Mouse (Mus musculus): ENCODE data around the gene Nptx2. TPM values are rescaled to one million over a fixed set of nuclear protein-coding genes. Genes with fewer than 3 reads are reported as not detected.

The Nptx2 gene
- polyA plus RNA-seq (2016; fragmentation: Nextera tagmentation; extraction: Ambion mirVana): 0.24 and 0.40 TPM in 2 replicates

DNA sequence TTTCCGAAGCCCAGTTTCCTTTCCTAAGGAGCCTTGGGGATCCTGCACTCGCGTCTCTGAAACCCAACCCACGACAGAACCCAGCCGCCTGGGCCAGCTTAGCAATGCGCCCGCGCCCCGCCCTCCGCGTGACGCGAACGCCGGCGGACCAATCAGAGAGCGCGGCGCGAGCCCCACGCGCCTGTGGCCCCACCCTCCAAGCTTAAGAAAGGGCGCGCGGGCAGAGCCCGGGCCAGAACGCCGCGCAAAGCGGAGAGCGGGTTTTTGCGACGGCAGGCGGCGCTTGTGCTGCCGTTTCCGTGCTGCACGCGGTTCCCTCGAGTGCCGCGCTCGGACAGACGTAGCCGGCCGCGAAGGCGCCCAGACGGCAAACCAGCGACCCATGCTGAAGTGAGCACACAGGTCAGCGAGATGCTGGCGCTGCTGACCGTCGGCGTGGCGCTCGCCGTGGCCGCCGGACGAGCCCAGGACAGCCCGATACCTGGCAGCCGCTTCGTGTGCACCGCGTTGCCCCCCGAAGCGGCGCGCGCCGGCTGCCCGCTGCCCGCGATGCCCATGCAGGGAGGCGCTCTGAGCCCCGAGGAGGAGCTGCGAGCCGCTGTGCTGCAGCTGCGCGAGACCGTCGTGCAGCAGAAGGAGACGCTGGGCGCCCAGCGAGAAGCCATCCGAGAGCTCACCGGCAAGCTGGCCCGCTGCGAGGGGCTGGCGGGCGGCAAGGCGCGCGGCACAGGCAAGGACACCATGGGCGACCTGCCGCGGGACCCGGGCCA, at the start of gene Nptx2:
Gene Nptx2 (plus strand): TSS at position 250 of the 770 bp plus-strand sequence.
- peak within 1 kb of the TSS; percentile 55 for H3K4me2 ChIP-seq

DNA sequence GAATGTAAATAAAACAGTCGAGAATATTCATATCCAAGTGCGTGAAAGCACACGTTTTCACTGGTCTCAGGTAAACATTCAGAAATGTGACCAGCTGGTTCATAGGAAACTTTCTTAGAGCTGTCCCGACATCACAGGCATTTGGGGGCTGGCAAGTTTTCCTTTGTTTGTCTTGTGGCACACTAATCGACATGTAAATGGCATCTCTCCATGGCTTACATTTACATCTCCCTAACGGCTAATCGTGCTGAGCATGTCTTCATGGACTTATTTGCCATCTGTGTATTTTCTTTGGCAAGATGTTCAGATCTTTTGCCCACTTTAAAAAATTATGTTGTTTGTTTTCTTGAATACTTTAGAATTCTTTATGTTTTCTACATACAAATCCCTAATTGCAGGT, 49.2 kb upstream of the Nptx2 start:
- Histone ChIP-seq H3K4me3 (replicated peaks) (no peak overlapping the region), H3K36me3 (no peaks in the 10 kb centered on the region), H3K9ac (replicated peaks) (no peak overlapping the region), H3K4me1 (replicated peaks) (no peaks in the 10 kb centered on the region), H3K27ac (no peak overlapping the region), H3K27me3 (no peaks in the 10 kb centered on the region), H3K4me2 (no peak overlapping the region), H3K9me3 (no peaks in the 10 kb centered on the region)
- 90% methylated on average over 7 of the region's 7 CpGs for whole genome bisulfite sequencing
- no peak for ATAC-seq (ENCODE audit: insufficient number of reproducible peaks, insufficient read depth, low FRiP score, low TSS enrichment, low read depth)

More for the DNA sequence above, at the start of gene Nptx2:
- Histone ChIP-seq H3K9me3 (no peaks in the 10 kb centered on the region), H3K4me1 (replicated peaks) (peaks cover 31% of the 10 kb centered on the region), H3K27ac (no peak within 1 kb of the TSS), H3K9ac (replicated peaks) (no peak within 1 kb of the TSS), H3K36me3 (no peaks in the 10 kb centered on the region), H3K27me3 (peaks cover 82% of the 10 kb centered on the region), H3K4me3 (replicated peaks) (peak within 1 kb of the TSS; percentile 38)
- WGBS: 1% methylated on average over 99 of the region's 99 CpGs
- ATAC-seq (ENCODE audit: insufficient number of reproducible peaks, insufficient read depth, low FRiP score, low TSS enrichment, low read depth): peak; percentile 85

DNA sequence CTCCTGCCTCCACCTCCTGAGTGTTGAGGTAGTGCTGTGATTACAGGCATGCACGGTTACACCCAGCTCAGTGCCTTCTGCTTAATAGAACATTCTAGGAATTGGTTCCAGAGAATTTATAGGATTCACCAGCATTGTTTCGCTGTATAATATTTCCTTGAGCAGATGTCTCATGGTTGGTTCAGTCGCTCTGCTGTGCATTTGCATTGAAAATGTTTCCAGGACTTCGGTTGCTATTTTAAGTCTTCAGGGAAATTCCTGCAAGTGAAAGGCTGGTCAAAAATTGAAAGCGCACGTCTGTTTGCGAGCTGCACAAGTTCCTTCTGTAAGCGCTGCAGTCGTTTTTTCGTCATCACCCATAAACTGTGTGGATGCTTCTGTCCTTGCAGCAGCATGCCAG, 41.5 kb upstream of the Nptx2 start:
- no peak overlapping the region for H3K4me3 ChIP-seq (replicated peaks)
- H3K27me3 ChIP-seq: peaks cover 20% of the 10 kb centered on the region
- no peaks in the 10 kb centered on the region for H3K36me3 ChIP-seq
- no peaks in the 10 kb centered on the region for H3K9me3 ChIP-seq
- H3K4me1 ChIP-seq (replicated peaks): no peaks in the 10 kb centered on the region
- H3K27ac ChIP-seq: no peak overlapping the region
- ATAC-seq (ENCODE audit: insufficient number of reproducible peaks, insufficient read depth, low FRiP score, low TSS enrichment, low read depth): no peak
- no peak overlapping the region for H3K4me2 ChIP-seq
- 87% methylated on average over 10 of the region's 10 CpGs for WGBS
- H3K9ac ChIP-seq (replicated peaks): no peak overlapping the region

DNA sequence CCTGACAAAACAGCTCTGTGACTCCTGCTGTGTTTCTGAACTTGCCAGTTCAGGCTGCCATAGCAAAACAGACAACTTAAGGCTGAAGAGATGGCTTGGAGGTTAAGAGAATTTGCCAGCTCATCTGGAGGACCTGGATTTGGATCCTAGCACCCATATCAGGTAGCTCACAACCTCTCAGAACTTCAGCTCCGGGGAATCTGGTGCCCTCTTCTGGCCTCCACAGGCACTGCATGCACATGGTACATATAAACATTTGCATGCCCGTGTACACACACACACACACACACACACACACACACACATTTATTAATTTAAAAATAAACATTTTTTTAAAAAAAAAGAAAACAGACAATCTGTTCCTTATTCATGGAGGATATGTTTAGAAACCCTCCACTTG, 40.0 kb upstream of the Nptx2 start:
- Histone ChIP-seq H3K27ac (no peak overlapping the region), H3K4me3 (replicated peaks) (no peak overlapping the region), H3K36me3 (no peaks in the 10 kb centered on the region), H3K4me2 (no peak overlapping the region), H3K9me3 (no peaks in the 10 kb centered on the region), H3K4me1 (replicated peaks) (no peaks in the 10 kb centered on the region), H3K27me3 (peaks cover 20% of the 10 kb centered on the region), H3K9ac (replicated peaks) (no peak overlapping the region)
- no peak for ATAC-seq (ENCODE audit: insufficient number of reproducible peaks, insufficient read depth, low FRiP score, low TSS enrichment, low read depth)
- 95% methylated on average over 2 of the region's 2 CpGs for WGBS

DNA sequence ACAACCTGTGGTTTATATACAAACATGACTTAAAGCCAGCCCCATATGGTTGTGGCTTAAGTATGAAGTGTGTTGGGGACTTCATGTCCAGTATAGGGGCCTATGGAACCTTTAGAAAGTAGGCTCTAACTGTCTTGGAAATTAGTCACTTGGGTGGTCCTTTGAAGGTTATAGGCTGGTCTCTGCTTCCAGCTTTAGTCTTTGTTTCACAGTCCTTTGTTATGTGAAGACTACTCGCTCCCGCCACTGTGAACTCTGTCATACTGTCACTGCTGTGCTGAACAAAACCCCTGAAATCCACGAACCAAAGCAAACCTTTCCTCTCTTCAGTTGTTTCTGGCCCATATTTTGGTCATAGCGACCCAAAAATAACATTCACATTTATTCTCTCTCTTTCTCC, 39.5 kb upstream of the Nptx2 start:
- no peak overlapping the region for H3K4me2 ChIP-seq
- H3K4me3 ChIP-seq (replicated peaks): no peak overlapping the region
- H3K9ac ChIP-seq (replicated peaks): no peak overlapping the region
- WGBS: 77% methylated on average over 4 of the region's 4 CpGs
- no peak overlapping the region for H3K27ac ChIP-seq
- no peak for ATAC-seq (ENCODE audit: insufficient number of reproducible peaks, insufficient read depth, low FRiP score, low TSS enrichment, low read depth)
- peaks cover 20% of the 10 kb centered on the region for H3K27me3 ChIP-seq
- H3K9me3 ChIP-seq: no peaks in the 10 kb centered on the region
- no peaks in the 10 kb centered on the region for H3K4me1 ChIP-seq (replicated peaks)
- H3K36me3 ChIP-seq: no peaks in the 10 kb centered on the region

DNA sequence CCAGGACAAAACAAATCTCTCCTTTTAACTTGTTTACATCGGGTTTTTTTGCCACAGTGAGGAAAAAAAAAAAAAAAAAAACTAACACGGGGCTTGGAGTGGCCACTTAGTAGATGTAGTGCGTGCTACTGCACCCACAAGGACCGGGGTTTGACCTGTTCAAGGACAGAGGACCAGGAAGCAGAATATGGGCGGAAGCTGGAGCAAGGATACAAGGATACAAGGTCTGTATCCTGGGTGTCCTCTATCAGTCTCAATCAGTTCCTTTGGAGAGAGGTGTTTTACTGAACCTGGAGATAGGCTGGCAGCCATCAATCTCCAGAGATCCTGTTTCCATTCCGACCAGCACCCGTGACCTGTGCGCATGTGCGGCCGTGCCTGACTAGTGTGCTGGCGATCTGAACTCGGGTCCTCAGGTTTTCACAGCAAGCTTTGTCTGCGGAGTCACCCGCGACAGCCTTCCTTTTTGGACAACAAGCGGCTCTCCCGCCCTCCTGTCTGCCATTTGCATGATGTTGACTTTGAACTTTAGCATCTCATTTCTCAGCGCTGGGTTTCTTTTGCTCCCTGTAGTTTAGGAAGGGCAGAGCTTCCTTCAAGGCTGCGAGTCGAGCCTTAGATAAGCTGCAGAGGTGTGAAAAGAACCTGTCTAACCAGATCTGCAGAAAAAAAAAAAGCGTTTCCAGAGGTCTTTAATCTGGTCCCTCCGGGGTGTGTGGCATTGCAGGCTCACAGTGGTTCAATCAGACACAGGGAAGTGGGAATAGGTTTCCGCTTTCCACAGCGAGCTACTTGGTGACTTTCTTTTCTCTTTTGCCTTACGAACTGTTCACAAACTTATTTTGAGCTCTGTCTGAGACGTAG, 38.8 kb upstream of the Nptx2 start:
- no peak overlapping the region for H3K4me2 ChIP-seq
- H3K27ac ChIP-seq: no peak overlapping the region
- 29% methylated on average over 26 of the region's 26 CpGs for WGBS
- no peaks in the 10 kb centered on the region for H3K4me1 ChIP-seq (replicated peaks)
- ATAC-seq (ENCODE audit: insufficient number of reproducible peaks, insufficient read depth, low FRiP score, low TSS enrichment, low read depth): no peak
- no peak overlapping the region for H3K9ac ChIP-seq (replicated peaks)
- no peak overlapping the region for H3K4me3 ChIP-seq (replicated peaks)
- no peaks in the 10 kb centered on the region for H3K9me3 ChIP-seq
- H3K27me3 ChIP-seq: peaks cover 20% of the 10 kb centered on the region
- no peaks in the 10 kb centered on the region for H3K36me3 ChIP-seq

DNA sequence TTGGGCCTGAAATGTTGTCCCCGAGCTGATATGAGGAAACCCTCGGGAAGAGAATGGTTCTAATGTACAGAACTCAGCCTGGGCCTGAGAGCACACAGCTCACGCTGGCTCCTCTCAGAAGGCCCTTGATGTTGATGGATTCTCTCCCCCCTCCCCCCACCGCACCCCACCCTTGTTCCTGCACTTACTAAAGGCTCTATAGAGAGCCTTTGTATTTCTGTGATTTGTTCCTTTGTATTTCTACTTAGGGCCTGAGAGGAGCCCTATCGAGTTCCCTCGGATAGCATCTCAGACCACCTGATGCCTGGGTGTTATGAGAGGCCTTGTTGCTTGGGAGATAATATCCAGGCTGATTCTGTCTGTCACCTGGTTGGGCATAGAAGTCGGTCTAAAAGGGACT, 36.3 kb upstream of the Nptx2 start:
- H3K9ac ChIP-seq (replicated peaks): no peak overlapping the region
- no peaks in the 10 kb centered on the region for H3K36me3 ChIP-seq
- H3K4me2 ChIP-seq: no peak overlapping the region
- no peak overlapping the region for H3K27ac ChIP-seq
- no peak overlapping the region for H3K4me3 ChIP-seq (replicated peaks)
- no peak for ATAC-seq (ENCODE audit: insufficient number of reproducible peaks, insufficient read depth, low FRiP score, low TSS enrichment, low read depth)
- WGBS: 64% methylated on average over 7 of the region's 7 CpGs
- peaks cover 20% of the 10 kb centered on the region for H3K27me3 ChIP-seq
- H3K9me3 ChIP-seq: no peaks in the 10 kb centered on the region
- H3K4me1 ChIP-seq (replicated peaks): no peaks in the 10 kb centered on the region

DNA sequence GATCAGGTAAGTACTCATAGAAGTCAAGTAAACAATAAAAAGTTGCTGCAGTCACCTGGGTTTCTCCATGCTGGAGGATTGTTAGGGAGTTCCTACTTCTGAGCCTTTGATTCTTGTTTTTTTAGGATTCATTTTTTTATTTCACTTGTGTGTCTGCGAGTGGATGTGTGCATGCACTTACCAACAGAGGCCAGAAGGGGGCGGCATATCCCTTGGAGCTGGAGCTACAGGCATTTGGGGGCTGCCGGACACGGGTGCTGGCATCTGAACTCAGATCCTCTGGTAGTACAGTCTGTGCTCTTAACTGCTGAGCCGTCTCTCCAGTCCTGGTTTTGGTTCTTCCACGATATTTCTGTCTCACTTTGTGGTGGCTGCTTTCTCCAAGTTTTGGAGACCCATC, 31.0 kb upstream of the Nptx2 start:
- 65% methylated on average over 6 of the region's 6 CpGs for WGBS
- no peak overlapping the region for H3K4me2 ChIP-seq
- no peak for ATAC-seq (ENCODE audit: insufficient number of reproducible peaks, insufficient read depth, low FRiP score, low TSS enrichment, low read depth)

DNA sequence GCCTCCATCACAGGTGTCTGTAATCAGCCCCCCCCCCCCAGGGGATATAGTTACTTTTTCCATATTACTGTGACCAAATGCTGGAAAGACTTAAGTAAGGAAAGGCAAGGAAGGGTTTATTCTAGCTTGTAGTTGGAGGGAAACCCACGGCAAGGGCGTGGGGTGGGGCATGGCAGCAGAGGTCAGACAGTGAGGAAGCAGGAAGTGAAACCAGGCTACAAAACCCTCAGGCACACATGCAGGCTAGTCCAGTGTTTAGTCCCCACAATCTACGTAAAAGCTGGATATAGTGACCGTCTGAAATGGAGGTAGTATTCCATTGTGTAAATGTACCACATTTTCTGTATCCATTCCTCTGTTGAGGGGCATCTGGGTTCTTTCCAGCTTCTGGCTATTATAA, 30.5 kb upstream of the Nptx2 start:
- Histone ChIP-seq H3K27ac (no peak overlapping the region), H3K27me3 (no peaks in the 10 kb centered on the region), H3K4me3 (replicated peaks) (no peak overlapping the region), H3K9me3 (no peaks in the 10 kb centered on the region), H3K9ac (replicated peaks) (no peak overlapping the region), H3K4me1 (replicated peaks) (no peaks in the 10 kb centered on the region), H3K4me2 (no peak overlapping the region), H3K36me3 (no peaks in the 10 kb centered on the region)
- ATAC-seq (ENCODE audit: insufficient number of reproducible peaks, insufficient read depth, low FRiP score, low TSS enrichment, low read depth): no peak
- WGBS: 83% methylated on average over 4 of the region's 4 CpGs

More for the DNA sequence above, 31.0 kb upstream of the Nptx2 start:
- Histone ChIP-seq H3K36me3 (no peaks in the 10 kb centered on the region), H3K9me3 (no peaks in the 10 kb centered on the region), H3K27ac (no peak overlapping the region), H3K9ac (replicated peaks) (no peak overlapping the region), H3K27me3 (no peaks in the 10 kb centered on the region), H3K4me1 (replicated peaks) (no peaks in the 10 kb centered on the region), H3K4me3 (replicated peaks) (no peak overlapping the region)

DNA sequence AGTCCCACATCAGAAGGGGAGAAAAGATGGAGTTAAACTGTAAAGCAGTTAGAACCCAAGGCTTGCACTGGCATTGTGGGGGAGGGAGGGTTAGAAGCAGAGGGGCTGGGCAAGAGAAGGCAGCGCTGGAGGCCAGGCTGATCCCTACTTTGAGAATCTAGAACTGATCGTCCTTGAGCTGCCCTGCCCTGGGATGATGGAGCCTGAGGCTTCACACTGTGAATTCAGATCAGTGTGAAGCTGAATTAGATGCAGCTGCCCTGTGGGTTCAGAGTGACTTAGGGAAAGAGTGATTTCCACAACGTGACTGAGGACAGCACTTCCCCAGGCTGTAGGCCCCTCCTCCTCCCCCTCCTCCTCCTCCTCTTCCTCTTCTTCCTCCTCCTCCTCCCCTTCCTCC, 25.6 kb upstream of the Nptx2 start:
- Histone ChIP-seq H3K4me1 (replicated peaks) (no peaks in the 10 kb centered on the region), H3K9me3 (no peaks in the 10 kb centered on the region), H3K27me3 (no peaks in the 10 kb centered on the region), H3K36me3 (no peaks in the 10 kb centered on the region), H3K4me2 (no peak overlapping the region), H3K4me3 (replicated peaks) (no peak overlapping the region), H3K27ac (no peak overlapping the region), H3K9ac (replicated peaks) (no peak overlapping the region)
- 36% methylated on average over 3 of the region's 3 CpGs for WGBS
- ATAC-seq (ENCODE audit: insufficient number of reproducible peaks, insufficient read depth, low FRiP score, low TSS enrichment, low read depth): no peak

DNA sequence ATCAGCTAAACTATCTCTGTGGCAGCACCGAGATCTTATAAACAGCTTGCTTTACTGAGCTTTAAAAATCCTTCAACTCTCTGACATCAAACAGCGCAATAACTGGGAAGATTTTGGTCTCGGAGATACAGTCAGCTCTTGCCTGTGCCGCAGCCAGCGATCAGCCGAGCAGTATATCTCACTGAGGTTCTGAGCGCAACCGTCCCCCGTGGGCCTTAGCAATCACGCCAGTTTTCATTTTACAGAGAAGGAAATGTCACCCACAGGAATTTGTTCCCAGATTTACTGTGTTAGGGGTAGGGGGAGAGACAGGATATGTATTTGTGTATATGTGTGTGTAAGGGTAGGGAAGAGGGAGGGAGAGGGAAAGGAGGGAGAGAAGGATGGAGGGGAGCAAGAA, 20.9 kb upstream of the Nptx2 start:
- H3K27me3 ChIP-seq: no peaks in the 10 kb centered on the region

More for the DNA sequence above, 20.9 kb upstream of the Nptx2 start:
- WGBS: 82% methylated on average over 10 of the region's 10 CpGs
- Histone ChIP-seq H3K4me1 (replicated peaks) (no peaks in the 10 kb centered on the region), H3K4me3 (replicated peaks) (no peak overlapping the region), H3K4me2 (no peak overlapping the region), H3K9ac (replicated peaks) (no peak overlapping the region), H3K36me3 (no peaks in the 10 kb centered on the region), H3K27ac (no peak overlapping the region), H3K9me3 (0 out of 2 replicates have a peak, but pooled peaks cover 5% of the 10 kb centered on the region)
- no peak for ATAC-seq (ENCODE audit: insufficient number of reproducible peaks, insufficient read depth, low FRiP score, low TSS enrichment, low read depth)

Data from limb, embryonic 12.5 days (tissue).